Mouse (Mus musculus): ENCODE measurements around the gene Tnf. TPM values are rescaled to one million over a fixed set of nuclear protein-coding genes. Genes with fewer than 3 reads are reported as not detected.

The Tnf gene
- polyA plus RNA-seq (2015; fragmentation: Illumina TruSeq; extraction: RNeasy Lipid Tissue Mini Kit (QIAGEN cat#74804); ENCODE audit: insufficient read depth, low read depth, low replicate concordance) = 0.50 TPM

DNA sequence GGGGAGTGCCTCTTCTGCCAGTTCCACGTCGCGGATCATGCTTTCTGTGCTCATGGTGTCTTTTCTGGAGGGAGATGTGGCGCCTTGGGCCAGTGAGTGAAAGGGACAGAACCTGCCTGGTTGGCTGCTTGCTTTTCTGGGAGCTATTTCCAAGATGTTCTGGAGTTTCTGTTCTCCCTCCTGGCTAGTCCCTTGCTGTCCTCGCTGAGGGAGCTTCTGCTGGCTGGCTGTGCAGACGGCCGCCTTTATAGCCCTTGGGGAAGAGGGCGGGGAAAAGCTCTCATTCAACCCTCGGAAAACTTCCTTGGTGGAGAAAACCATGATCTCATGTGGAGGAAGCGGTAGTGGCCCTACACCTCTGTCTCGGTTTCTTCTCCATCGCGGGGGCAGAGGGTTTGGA is at the start of gene Tnf:
Tnf (minus strand) TSS at position 221 of the 400 bp plus-strand sequence.

DNA sequence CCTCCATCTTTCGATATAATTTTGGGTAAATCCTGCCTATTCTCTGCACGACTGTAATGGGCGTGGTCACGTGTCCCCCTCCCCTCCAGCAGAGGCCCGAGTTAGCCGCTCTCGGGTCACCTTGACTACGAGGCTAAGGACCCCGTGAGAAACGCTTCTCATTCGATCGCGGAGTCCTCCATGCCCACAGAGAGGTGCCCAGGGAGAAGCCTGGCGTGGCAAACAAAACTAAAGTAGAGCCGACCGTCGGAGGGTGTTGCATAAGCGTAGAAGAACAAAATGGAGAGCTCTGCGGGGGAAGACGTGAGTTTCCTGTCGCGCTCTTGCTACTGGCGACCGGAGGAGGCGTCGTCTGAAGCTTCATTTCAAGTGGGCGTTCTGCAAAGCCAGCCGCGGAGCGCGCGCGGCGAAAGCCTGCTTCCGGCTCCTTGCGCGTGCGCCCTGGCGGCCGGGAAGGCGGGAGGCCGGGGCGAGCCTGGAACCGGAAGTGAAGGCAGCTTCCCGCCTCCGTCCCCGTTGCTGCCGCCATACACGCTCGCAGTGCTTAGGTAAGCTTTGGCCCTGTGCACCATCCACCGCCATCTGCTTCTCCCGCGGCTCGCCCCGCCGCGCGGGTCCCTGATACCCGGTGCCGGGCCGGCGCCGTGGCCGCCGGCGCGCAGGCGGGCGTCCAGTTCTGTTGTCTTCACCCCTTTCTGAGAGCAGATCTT is 39.7 kb upstream of the Tnf start, which contains the start of gene Ddx39b:
Ddx39b (plus strand) TSS at position 442 of the 710 bp plus-strand sequence.

DNA sequence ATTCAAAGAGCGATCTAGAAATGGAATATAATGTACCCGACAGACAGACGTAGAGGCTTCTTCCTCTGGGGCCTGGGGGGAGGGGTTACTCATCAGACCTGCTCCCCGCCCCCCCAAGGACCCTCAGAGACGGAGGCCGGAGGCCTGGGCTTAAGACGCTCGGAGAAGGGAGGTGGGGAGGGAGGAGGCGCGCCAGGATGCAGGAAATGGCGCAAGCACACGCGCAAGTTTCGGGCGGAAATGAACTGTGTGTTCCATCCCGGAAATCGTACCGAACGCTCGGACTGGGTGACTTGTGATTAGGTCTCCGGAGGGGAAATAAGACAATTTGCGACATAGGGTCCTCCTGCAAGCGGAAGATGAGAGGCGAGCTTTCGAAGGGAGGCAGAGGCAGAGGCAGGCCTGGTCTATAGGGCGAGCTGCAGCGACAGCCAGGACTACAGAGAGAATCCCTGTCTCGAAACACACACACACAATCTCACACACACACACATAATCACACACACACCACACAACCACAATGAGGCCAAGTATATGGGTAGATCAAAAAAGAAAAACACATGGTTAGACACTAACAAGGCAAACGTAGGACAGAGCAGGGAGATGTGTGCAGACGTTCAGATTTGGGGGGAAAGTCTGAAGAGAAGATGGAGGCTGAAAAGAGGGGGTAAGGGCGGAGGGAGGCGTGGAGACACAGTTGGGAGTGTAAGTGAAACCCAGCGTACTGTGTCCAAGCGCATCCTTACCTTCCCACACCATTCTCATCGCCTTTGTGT is 34.0 kb upstream of the Tnf start, which contains the start of gene Nfkbil1:
Nfkbil1 (minus strand) TSS at position 179 of the 776 bp plus-strand sequence.

DNA sequence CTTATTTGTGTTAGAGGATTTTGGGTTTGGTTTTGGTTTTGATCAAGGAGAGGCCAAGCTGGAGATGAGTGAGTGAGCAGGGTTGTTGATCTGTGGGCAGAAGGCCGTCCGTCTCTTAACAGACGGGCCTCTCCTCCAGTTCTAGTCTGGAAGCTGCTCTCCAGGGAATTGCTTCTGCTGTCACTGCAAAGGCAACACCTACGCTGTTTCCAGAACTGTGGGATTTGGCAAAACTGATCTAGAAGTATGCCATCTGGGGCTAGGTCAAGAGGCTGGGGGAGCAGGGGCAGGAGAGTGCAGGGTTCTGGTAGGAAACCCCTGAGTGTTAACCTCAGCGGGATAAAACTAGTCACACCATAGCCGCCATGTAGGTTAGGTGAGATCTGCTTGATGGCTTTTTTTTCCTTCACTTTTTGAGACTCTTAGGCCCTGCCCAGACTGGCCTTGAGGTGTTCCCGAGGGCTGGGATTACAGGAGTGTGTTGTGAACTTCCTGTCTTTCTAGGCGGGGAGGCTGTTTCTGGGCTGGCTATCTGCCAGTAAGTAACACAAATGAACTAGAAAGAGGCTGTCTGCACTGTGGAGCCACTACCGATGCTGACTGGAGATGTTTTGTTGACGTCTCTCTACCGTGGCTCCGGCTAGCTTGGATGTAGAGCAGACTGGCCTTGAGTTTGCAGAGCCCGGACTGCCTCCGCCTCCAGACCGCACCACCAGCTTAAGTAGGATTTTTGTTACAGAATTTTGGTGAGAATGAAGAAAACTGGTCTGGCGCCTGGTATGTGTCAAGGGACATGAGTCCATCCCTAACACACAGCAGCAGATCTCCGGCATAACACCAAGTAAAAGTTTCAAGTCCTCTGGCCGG is 31.5 kb upstream of the Tnf start, which contains the start of gene Atp6v1g2:
Atp6v1g2 (plus strand) TSS at position 547 of the 867 bp plus-strand sequence.

DNA sequence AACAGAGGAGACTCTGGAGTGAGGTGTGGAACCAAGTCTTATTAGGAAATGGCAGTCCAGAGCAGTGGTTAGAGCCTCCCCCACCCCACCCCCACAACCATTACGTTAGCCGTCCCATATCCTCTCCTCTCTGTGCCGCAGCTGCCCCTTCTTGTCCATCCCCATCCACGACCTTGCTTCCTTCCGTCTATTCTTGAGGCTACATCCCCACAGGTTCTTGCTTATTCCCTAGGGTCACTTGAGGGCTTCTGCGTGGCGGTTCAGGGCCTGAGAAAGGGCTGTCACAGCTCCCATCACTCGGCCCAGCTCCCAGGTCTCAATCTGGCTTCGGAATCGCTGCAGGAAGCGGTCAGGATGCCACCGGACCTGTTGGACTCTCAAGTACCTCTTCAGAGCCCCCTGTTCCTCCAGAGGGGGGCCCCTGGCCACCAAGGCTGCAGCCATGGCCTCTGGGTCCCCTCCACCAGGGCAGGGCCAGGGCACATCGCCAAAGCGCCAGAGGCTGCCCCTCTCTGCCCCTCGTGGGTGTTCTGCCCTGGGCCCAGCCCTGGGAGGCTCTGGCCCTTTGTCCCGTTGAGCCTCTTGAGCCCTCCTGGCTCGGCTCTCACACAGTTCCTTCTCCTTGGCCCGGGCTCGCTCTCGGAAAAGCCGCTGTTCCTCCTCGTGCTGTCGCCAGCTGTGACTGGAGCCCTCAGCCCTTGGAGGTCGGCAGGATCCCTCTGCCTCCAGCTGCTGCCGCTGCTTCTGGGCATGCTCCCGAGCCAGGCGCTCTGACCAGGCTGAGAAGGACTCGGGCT is 18.5 kb upstream of the Tnf start, which contains the start of gene Gm16181:
Gm16181 (plus strand) TSS at position 679 of the 797 bp plus-strand sequence.

DNA sequence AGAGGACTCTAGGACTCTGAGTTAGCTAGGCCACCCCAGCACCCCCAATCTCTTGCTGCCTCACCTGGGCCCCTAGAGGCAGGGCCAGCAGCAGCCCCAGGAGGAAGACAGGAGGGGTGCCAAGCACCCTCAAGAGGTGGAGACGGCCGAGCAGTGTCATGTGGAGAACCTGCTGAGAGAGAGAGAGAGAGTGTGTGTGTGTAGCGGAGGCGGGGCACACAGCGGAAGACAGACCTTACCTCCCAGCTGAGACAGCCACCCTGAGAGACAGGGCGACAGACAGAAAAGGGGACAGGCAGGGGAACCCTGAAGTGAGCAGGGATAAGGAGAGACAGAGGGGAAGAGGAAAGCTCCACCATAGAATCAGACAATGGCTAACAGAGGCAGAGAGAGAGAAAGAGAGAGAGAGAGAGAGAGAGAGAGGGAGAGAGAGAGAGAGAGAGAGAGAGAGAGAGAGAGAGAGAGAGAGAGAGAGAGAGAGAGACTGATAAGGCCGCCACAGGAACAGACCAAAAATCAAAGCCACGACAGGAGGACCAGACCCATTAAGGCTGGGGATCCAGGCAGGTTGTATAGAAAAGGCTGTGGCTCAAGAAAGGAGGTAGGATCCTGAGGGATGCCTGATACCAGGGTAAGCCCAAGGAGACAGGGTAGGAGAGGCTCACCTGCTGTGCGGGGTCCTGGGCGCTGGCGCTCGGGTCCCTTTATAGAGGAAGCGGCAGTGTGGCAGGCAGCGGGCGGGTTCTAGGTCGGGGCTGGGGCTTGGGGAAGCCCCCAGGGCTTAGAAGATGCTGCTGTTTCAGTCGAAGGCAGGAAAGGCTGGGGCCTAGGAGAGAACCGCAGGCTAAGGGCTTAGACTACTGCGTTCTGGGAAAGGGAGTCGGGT is 2.9 kb upstream of the Tnf start, which contains the start of gene Lta:
Lta (minus strand) TSS at position 858 of the 886 bp plus-strand sequence.

DNA sequence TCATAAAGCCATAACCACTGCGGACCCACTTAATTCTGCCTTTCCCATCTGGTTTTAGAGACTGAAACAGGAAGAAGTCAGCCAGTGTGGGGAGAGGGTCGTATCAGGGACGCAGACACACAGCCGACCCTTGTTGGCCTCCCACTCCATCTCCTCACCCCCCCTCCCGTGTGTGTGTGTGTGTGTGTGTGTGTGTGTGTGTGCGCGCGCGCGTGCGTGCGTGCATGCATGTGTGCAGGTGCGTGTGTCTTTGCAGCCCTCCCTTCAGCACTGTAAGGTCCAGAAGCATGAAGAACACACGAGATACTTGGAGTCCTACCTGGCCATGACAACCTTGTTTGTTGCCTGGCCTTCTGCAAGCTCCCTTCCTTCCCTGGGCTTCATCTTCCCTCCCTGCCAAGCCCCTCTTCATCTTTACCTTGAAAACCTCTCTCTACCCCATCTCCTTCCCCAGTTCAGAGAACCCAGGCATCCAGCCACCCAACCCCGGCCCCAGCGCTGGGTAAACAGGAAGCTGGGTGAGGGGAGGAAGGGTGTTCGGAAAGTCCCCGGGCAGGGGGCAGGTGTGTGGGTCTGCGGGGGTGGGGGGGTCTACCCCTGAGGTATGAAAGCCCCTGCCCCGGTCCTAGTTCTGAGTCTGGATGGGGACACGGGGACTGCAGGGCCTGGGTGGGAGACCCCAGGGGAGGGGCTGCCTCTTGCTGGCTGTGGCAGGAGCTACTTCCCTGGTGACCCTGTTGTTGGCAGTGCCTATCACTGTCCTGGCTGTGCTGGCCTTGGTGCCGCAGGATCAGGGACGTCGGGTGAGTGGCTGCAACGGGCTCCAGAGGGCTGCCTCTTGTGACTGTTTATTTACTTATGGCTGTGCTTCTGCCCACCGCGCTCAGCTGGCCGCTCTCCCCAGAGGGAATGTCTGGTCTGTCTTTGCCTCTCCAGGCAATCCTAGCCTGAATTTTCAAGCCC is 7.6 kb downstream of the Tnf start, which contains the start of gene Ltb:
Ltb (plus strand) TSS at position 559 of the 963 bp plus-strand sequence.

DNA sequence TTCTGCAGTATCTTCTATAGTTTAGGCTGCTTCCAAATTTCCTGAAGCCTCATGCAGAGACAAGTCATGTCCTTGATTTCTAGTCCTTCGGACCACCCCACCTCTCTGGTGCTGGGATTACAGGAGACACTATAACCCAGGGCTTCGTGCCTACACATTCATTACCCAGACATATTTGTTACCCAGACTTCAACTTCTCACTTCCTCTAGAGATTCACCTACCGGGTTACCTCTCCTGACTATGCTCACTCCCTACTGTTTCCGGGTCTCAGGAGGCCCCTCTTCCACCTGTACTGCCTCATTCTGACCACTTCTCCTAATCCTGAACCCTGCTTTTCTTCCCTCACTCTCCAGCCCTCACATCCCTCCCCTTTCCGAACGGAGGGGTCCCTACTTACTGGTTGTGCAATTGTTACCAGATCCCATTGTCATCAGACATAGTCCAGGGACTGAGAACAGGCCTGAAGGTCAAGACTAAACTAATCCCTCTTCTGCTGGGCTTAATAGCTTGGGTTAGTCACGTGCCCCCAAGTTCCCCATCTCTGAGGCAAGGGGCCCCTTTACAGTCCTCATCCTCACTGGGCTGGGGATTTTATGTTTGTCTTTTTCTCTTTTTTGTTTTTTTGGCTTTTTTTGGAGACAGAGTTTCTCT is 13.7 kb downstream of the Tnf start, which contains the start of gene Lst1:
Lst1 (minus strand) TSS at position 481 of the 652 bp plus-strand sequence.

DNA sequence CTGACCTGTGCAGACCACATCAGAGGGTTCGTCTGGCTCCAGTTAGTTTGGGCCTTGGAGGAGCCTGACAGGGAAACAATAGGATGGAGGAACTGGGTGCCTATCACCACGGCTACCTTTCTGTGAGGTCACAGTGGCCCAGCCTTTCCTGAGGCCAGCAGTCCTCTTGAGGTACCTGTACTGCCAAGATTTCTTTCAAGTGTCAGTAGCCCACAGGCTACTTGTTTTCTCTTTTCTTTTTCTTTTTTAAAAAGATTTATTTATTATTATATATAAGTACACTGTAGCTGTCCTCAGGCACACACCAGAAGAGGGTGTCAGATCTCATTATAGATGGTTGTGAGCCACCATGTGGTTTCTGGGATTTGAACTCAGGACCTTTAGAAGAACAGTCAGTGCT is 25.8 kb downstream of the Tnf start, which contains the start of gene Aif1:
Aif1 (minus strand) TSS at position 101 of the 400 bp plus-strand sequence.

DNA sequence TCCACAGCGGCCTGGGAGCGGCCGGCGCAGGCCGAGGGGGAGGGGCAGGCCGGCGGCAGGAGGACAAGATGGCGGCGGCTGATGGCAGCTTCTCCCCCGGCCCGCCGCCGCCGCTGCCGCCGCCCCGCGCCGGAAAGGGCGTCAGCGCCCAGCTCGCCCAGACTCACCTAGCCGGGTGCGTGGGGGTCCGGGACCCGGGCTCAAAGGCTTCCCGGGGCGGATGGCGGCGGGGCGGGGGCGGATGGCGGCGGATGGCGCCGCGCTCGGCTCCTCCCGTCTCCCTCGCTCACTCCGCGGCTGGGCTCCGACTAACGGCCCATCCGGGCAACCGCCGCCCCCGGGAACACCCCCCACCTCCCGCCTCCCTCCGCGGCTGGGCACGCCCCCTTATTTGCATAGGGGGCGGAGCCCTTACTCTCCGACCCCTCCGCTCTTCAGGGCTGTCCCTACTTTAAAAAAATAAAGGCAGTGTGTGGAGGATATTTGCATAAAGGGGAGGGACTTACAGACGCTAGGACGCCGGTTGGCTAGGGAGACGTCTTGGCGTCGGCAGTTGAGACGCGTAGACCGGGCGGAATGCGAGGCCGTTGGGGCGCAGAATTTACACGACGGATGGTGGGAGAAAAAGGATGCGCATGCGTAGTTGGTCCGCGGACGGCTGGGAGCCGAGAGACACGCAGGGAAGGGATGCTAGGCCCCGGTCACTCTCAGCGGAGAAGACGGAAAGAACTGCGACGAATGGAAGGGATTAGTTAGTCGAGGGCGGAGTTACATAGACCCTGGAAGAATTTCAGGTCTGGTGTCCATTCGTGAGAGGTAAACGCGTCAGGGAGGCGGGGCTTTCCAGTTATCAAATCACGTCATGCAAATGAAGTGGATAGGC is 37.0 kb downstream of the Tnf start, which contains the start of gene Prrc2a:
Prrc2a (minus strand) TSS at position 330 of the 883 bp plus-strand sequence.

Other genes with a start within 250 kb of the Tnf start
- 8.4 TPM for gene Hspa1b, start 242.8 kb downstream of the Tnf start, polyA plus RNA-seq (2015; fragmentation: Illumina TruSeq; extraction: RNeasy Lipid Tissue Mini Kit (QIAGEN cat#74804); ENCODE audit: insufficient read depth, low read depth, low replicate concordance)
- not detected for gene Gm20481, start 232.1 kb downstream of the Tnf start, polyA plus RNA-seq (2015; fragmentation: Illumina TruSeq; extraction: RNeasy Lipid Tissue Mini Kit (QIAGEN cat#74804); ENCODE audit: insufficient read depth, low read depth, low replicate concordance)
- 4.7 TPM for gene Hspa1a, start 229.9 kb downstream of the Tnf start, polyA plus RNA-seq (2015; fragmentation: Illumina TruSeq; extraction: RNeasy Lipid Tissue Mini Kit (QIAGEN cat#74804); ENCODE audit: insufficient read depth, low read depth, low replicate concordance)
- not detected for gene Hspa1l, start 229.3 kb downstream of the Tnf start, polyA plus RNA-seq (2015; fragmentation: Illumina TruSeq; extraction: RNeasy Lipid Tissue Mini Kit (QIAGEN cat#74804); ENCODE audit: insufficient read depth, low read depth, low replicate concordance)
- gene Lsm2, start 220.1 kb downstream of the Tnf start, polyA plus RNA-seq (2015; fragmentation: Illumina TruSeq; extraction: RNeasy Lipid Tissue Mini Kit (QIAGEN cat#74804); ENCODE audit: insufficient read depth, low read depth, low replicate concordance) = 7.8 TPM
- 23.4 TPM for gene Vars, start 201.0 kb downstream of the Tnf start, polyA plus RNA-seq (2015; fragmentation: Illumina TruSeq; extraction: RNeasy Lipid Tissue Mini Kit (QIAGEN cat#74804); ENCODE audit: insufficient read depth, low read depth, low replicate concordance)
- 0.42 TPM for gene Vwa7, start 185.4 kb downstream of the Tnf start, polyA plus RNA-seq (2015; fragmentation: Illumina TruSeq; extraction: RNeasy Lipid Tissue Mini Kit (QIAGEN cat#74804); ENCODE audit: insufficient read depth, low read depth, low replicate concordance)
- gene Sapcd1, start 174.0 kb downstream of the Tnf start, polyA plus RNA-seq (2015; fragmentation: Illumina TruSeq; extraction: RNeasy Lipid Tissue Mini Kit (QIAGEN cat#74804); ENCODE audit: insufficient read depth, low read depth, low replicate concordance) = 1.5 TPM
- gene Msh5, start 155.3 kb downstream of the Tnf start, polyA plus RNA-seq (2015; fragmentation: Illumina TruSeq; extraction: RNeasy Lipid Tissue Mini Kit (QIAGEN cat#74804); ENCODE audit: insufficient read depth, low read depth, low replicate concordance) = 1.8 TPM
- gene Clic1, start 152.0 kb downstream of the Tnf start, polyA plus RNA-seq (2015; fragmentation: Illumina TruSeq; extraction: RNeasy Lipid Tissue Mini Kit (QIAGEN cat#74804); ENCODE audit: insufficient read depth, low read depth, low replicate concordance) = 36.2 TPM
- 19.5 TPM for gene Ddah2, start 143.0 kb downstream of the Tnf start, polyA plus RNA-seq (2015; fragmentation: Illumina TruSeq; extraction: RNeasy Lipid Tissue Mini Kit (QIAGEN cat#74804); ENCODE audit: insufficient read depth, low read depth, low replicate concordance)
- gene Ly6g6c, start 136.6 kb downstream of the Tnf start, polyA plus RNA-seq (2015; fragmentation: Illumina TruSeq; extraction: RNeasy Lipid Tissue Mini Kit (QIAGEN cat#74804); ENCODE audit: insufficient read depth, low read depth, low replicate concordance) = not detected
- gene Mpig6b, start 135.8 kb downstream of the Tnf start, polyA plus RNA-seq (2015; fragmentation: Illumina TruSeq; extraction: RNeasy Lipid Tissue Mini Kit (QIAGEN cat#74804); ENCODE audit: insufficient read depth, low read depth, low replicate concordance) = not detected
- gene Ly6g6e, start 125.1 kb downstream of the Tnf start, polyA plus RNA-seq (2015; fragmentation: Illumina TruSeq; extraction: RNeasy Lipid Tissue Mini Kit (QIAGEN cat#74804); ENCODE audit: insufficient read depth, low read depth, low replicate concordance) = not detected
- not detected for gene Ly6g6d, start 123.9 kb downstream of the Tnf start, polyA plus RNA-seq (2015; fragmentation: Illumina TruSeq; extraction: RNeasy Lipid Tissue Mini Kit (QIAGEN cat#74804); ENCODE audit: insufficient read depth, low read depth, low replicate concordance)
- not detected for gene Ly6g6f, start 116.4 kb downstream of the Tnf start, polyA plus RNA-seq (2015; fragmentation: Illumina TruSeq; extraction: RNeasy Lipid Tissue Mini Kit (QIAGEN cat#74804); ENCODE audit: insufficient read depth, low read depth, low replicate concordance)
- gene Abhd16a, start 112.7 kb downstream of the Tnf start, polyA plus RNA-seq (2015; fragmentation: Illumina TruSeq; extraction: RNeasy Lipid Tissue Mini Kit (QIAGEN cat#74804); ENCODE audit: insufficient read depth, low read depth, low replicate concordance) = 25.5 TPM
- gene Ly6g5c, start 93.7 kb downstream of the Tnf start, polyA plus RNA-seq (2015; fragmentation: Illumina TruSeq; extraction: RNeasy Lipid Tissue Mini Kit (QIAGEN cat#74804); ENCODE audit: insufficient read depth, low read depth, low replicate concordance) = not detected
- not detected for gene Ly6g5b, start 86.6 kb downstream of the Tnf start, polyA plus RNA-seq (2015; fragmentation: Illumina TruSeq; extraction: RNeasy Lipid Tissue Mini Kit (QIAGEN cat#74804); ENCODE audit: insufficient read depth, low read depth, low replicate concordance)
- gene Gpank1, start 80.6 kb downstream of the Tnf start, polyA plus RNA-seq (2015; fragmentation: Illumina TruSeq; extraction: RNeasy Lipid Tissue Mini Kit (QIAGEN cat#74804); ENCODE audit: insufficient read depth, low read depth, low replicate concordance) = 8.6 TPM
- 52.8 TPM for gene Csnk2b, start 80.0 kb downstream of the Tnf start, polyA plus RNA-seq (2015; fragmentation: Illumina TruSeq; extraction: RNeasy Lipid Tissue Mini Kit (QIAGEN cat#74804); ENCODE audit: insufficient read depth, low read depth, low replicate concordance)
- gene D17H6S53E, start 75.6 kb downstream of the Tnf start, polyA plus RNA-seq (2015; fragmentation: Illumina TruSeq; extraction: RNeasy Lipid Tissue Mini Kit (QIAGEN cat#74804); ENCODE audit: insufficient read depth, low read depth, low replicate concordance) = 6.8 TPM
- not detected for gene Apom, start 70.0 kb downstream of the Tnf start, polyA plus RNA-seq (2015; fragmentation: Illumina TruSeq; extraction: RNeasy Lipid Tissue Mini Kit (QIAGEN cat#74804); ENCODE audit: insufficient read depth, low read depth, low replicate concordance)
- 43.1 TPM for gene Bag6, start 66.8 kb downstream of the Tnf start, polyA plus RNA-seq (2015; fragmentation: Illumina TruSeq; extraction: RNeasy Lipid Tissue Mini Kit (QIAGEN cat#74804); ENCODE audit: insufficient read depth, low read depth, low replicate concordance)
- gene Prrc2a, start 37.1 kb downstream of the Tnf start, polyA plus RNA-seq (2015; fragmentation: Illumina TruSeq; extraction: RNeasy Lipid Tissue Mini Kit (QIAGEN cat#74804); ENCODE audit: insufficient read depth, low read depth, low replicate concordance) = 89.4 TPM
- 2.3 TPM for gene Aif1, start 25.9 kb downstream of the Tnf start, polyA plus RNA-seq (2015; fragmentation: Illumina TruSeq; extraction: RNeasy Lipid Tissue Mini Kit (QIAGEN cat#74804); ENCODE audit: insufficient read depth, low read depth, low replicate concordance)
- 5.7 TPM for gene Lst1, start 13.6 kb downstream of the Tnf start, polyA plus RNA-seq (2015; fragmentation: Illumina TruSeq; extraction: RNeasy Lipid Tissue Mini Kit (QIAGEN cat#74804); ENCODE audit: insufficient read depth, low read depth, low replicate concordance)
- gene Ltb, start 7.6 kb downstream of the Tnf start, polyA plus RNA-seq (2015; fragmentation: Illumina TruSeq; extraction: RNeasy Lipid Tissue Mini Kit (QIAGEN cat#74804); ENCODE audit: insufficient read depth, low read depth, low replicate concordance) = 1.00 TPM
- gene Lta, start 3.3 kb upstream of the Tnf start, polyA plus RNA-seq (2015; fragmentation: Illumina TruSeq; extraction: RNeasy Lipid Tissue Mini Kit (QIAGEN cat#74804); ENCODE audit: insufficient read depth, low read depth, low replicate concordance) = not detected
- gene Gm16181, start 18.8 kb upstream of the Tnf start, polyA plus RNA-seq (2015; fragmentation: Illumina TruSeq; extraction: RNeasy Lipid Tissue Mini Kit (QIAGEN cat#74804); ENCODE audit: insufficient read depth, low read depth, low replicate concordance) = not detected
- gene Atp6v1g2, start 31.7 kb upstream of the Tnf start, polyA plus RNA-seq (2015; fragmentation: Illumina TruSeq; extraction: RNeasy Lipid Tissue Mini Kit (QIAGEN cat#74804); ENCODE audit: insufficient read depth, low read depth, low replicate concordance) = 2.8 TPM
- gene Nfkbil1, start 33.8 kb upstream of the Tnf start, polyA plus RNA-seq (2015; fragmentation: Illumina TruSeq; extraction: RNeasy Lipid Tissue Mini Kit (QIAGEN cat#74804); ENCODE audit: insufficient read depth, low read depth, low replicate concordance) = 4.1 TPM
- gene Ddx39b, start 39.7 kb upstream of the Tnf start, polyA plus RNA-seq (2015; fragmentation: Illumina TruSeq; extraction: RNeasy Lipid Tissue Mini Kit (QIAGEN cat#74804); ENCODE audit: insufficient read depth, low read depth, low replicate concordance) = 92.0 TPM
- gene H2-D1, start 60.7 kb upstream of the Tnf start, polyA plus RNA-seq (2015; fragmentation: Illumina TruSeq; extraction: RNeasy Lipid Tissue Mini Kit (QIAGEN cat#74804); ENCODE audit: insufficient read depth, low read depth, low replicate concordance) = 153 TPM
- not detected for gene H2-Q1, start 118.4 kb upstream of the Tnf start, polyA plus RNA-seq (2015; fragmentation: Illumina TruSeq; extraction: RNeasy Lipid Tissue Mini Kit (QIAGEN cat#74804); ENCODE audit: insufficient read depth, low read depth, low replicate concordance)
- gene H2-Q2, start 140.2 kb upstream of the Tnf start, polyA plus RNA-seq (2015; fragmentation: Illumina TruSeq; extraction: RNeasy Lipid Tissue Mini Kit (QIAGEN cat#74804); ENCODE audit: insufficient read depth, low read depth, low replicate concordance) = 8.9 TPM
- gene H2-Q4, start 177.6 kb upstream of the Tnf start, polyA plus RNA-seq (2015; fragmentation: Illumina TruSeq; extraction: RNeasy Lipid Tissue Mini Kit (QIAGEN cat#74804); ENCODE audit: insufficient read depth, low read depth, low replicate concordance) = 22.5 TPM
- gene H2-Q6, start 222.8 kb upstream of the Tnf start, polyA plus RNA-seq (2015; fragmentation: Illumina TruSeq; extraction: RNeasy Lipid Tissue Mini Kit (QIAGEN cat#74804); ENCODE audit: insufficient read depth, low read depth, low replicate concordance) = 6.3 TPM
- 8.5 TPM for gene H2-Q7, start 237.1 kb upstream of the Tnf start, polyA plus RNA-seq (2015; fragmentation: Illumina TruSeq; extraction: RNeasy Lipid Tissue Mini Kit (QIAGEN cat#74804); ENCODE audit: insufficient read depth, low read depth, low replicate concordance)